Mouse (Mus musculus) layer of hippocampus, postnatal 10 days (tissue): ENCODE measurements around the gene D8Ertd738e. TPM values are rescaled to one million over a fixed set of nuclear protein-coding genes. Genes with fewer than 3 reads are reported as not detected.
A peak's percentile ranks its signal among the peaks of the same experiment; 100 is the strongest.

Source experiments
- DNase-seq, 2 experiments: peaks; one replicate each; pipeline ENCODE4 v3.0.0; 2021; ENCODE audit warnings: low spot score in 2 of 2
- total RNA-seq, 2 experiments: library from RNA; stranded (reverse); gene quantifications; 2 replicates each; pipeline ENCODE4 v1.2.3; 2021

D8Ertd738e gene
- total RNA-seq, 2 experiments from 2014 or later: 138 to 140 TPM

- DNase-seq: peak; percentile 99
These were observed 12.5 kb downstream of the D8Ertd738e start, which contains the start of gene Zswim4 for GRCm38 (mm10) chr8:84236998-84237473. Gene Zswim4, minus strand, starts transcription at chr8:84237055.

- DNase-seq: no peak
These were observed 13.0 kb downstream of the D8Ertd738e start for GRCm38 (mm10) chr8:84236410-84236997.

- no peak for DNase-seq
These were observed 13.6 kb downstream of the D8Ertd738e start for GRCm38 (mm10) chr8:84235746-84236409.

DNA sequence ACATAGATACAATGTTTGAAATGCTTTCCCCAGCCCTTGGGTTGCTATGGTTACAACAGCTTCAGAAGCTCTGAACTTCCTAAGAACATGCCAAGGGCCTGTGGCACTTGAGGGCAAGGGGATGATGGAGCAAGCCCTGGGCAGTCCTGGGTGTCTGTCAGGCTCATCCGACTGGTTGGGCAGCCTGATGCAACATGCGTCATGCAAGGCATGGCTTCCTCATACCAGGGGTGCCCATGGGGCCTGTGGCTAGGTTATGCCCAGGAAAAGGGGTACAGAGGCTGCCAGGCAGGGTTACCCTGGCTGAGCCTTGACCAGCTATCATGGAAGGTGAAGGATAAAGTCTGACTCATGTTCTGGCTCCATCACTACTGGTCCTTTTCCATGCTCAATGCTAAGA, 16.5 kb downstream of the D8Ertd738e start:
- DNase-seq: no peak

DNA sequence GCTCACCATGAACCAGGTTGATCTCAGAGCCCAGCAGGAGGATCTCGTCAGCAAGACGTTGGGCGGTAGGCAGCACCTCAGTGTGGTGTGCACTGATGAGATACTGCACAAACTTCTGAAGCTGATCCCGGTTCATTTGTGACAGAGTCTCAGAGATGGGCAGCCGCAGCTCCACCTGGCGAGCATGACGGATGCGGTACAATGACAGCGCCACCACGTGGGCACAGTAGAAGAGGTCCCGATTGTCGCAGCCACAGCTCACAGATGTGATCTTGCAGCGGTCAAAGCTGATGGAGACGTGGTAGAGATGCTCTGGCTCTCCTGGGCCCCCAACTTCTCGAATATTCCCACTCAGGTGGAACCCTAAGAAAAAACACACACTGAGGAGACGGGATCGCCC, 18.8 kb downstream of the D8Ertd738e start:
- no peak for DNase-seq

DNA sequence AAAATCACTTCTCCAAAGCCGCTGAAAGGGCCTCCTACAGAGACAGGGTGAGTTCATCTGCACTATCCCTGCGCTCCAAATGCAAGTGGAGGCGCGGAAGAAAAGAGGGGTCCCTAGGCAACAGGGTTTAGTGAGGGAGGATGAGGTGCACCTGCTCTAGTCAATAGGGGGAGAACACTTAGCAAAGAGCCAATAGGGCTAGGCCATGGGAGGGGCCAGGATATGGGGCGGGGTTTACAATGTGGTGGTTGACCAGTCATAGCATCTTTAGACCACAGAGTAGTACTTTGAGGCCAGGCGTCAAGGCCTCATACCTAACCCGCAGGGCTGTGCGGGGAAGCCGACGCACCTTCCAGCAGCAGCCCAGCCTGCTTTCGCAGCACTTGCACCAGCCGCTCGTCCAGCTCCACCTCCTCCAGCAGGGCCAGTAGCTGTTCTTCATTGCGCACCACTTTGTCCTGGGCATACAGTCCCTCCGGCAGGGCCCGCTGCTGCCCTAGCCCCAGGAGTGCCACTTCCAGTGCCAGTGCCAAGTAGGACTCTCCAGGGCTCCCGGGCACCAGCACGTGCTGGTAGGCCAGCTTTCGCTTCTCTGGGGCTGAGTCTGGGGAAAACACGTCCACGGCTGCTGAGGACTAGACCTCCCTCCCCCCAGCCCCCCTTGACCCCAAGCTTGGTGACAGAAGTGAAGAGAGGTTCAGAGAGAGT, 26.0 kb downstream of the D8Ertd738e start:
- DNase-seq: no peak

DNA sequence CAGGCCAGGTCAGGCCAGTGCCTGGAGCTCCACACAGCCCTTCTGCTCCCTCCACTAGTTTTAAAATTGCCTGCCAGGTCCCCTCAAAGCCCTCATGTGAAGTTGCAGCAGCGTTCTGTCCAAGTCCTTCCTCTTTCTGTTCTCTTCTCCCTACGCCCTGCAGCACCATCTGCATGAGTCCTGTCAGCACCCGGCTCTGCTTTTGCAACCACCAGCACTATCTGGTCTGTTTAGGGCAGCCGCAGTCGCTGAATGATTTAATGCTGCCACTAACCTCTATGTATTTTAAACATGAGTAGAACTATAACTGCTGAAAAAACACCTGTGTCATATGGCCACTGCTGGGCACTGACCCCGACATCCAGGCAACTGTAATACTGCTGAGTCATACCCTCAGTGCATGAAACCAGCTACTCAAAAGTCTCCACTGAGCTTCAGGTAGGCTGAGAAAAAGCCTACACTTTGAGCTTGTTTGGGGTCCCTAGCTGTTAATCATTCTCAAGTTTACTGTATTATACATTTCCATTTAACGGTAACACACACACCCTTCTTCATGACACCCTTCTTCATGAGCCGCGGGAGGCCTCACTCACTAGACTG, 26.9 kb downstream of the D8Ertd738e start:
- DNase-seq: no peak

- no peak for DNase-seq
These were observed 29.4 kb downstream of the D8Ertd738e start for GRCm38 (mm10) chr8:84220105-84220504.

DNA sequence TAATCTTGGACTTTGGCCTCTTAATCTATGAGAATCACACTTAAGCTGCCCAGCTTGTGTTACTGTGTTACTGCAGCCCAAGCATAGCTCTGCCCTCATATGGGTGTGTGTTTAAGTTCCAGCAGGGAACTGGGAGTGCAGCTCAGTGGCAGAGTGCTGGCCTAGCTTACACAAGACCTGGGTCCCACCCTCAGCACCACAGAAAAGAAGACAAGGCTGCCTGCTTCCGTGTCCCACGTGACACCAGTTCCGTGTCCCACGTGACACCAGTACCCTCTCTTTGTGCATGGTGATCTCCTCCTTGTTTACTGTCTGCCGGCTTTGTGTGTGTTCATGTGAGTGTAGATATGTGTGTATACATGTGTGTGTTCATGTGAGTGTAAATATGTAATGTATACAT, 31.4 kb downstream of the D8Ertd738e start:
- no peak for DNase-seq

DNA sequence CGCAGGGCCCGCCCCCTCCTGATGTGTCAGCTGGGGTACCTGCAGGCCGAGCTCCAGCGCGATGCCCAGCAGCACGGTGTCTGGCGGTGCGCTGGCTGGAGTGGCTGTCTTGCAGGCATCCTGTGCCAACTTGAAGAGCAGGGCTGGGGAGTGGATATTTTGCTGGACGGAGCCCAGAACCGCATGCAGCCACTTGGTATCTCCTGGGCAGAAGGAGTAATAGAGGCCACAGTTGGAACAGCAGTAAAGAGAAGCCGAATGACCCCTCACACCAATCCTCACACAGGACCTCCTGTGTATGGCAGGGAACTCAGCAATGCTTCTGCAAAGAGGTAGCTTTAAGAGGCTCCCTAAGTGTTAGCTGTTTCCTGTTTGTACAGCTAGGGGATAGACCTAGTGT, 32.3 kb downstream of the D8Ertd738e start:
- no peak for DNase-seq

DNA sequence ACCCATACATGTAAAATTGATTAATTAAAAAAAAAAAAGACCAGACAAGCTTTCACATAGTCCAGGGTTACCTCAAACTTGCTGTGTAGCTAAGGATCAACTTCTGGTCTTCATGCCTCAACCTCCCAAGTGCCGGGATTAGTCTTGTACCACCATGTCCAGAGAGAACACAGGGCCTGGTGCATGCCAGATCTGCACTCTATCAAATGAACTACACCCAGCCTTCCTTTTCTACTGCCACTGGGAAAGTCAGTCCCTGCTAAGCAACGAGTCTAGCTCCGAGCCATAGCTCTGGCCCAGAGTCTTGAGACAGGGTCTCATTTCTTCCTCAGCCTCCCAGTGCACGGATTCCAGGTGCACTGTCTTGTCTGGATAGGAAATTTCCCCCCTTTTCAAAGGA, 36.2 kb downstream of the D8Ertd738e start:
- DNase-seq: no peak

DNA sequence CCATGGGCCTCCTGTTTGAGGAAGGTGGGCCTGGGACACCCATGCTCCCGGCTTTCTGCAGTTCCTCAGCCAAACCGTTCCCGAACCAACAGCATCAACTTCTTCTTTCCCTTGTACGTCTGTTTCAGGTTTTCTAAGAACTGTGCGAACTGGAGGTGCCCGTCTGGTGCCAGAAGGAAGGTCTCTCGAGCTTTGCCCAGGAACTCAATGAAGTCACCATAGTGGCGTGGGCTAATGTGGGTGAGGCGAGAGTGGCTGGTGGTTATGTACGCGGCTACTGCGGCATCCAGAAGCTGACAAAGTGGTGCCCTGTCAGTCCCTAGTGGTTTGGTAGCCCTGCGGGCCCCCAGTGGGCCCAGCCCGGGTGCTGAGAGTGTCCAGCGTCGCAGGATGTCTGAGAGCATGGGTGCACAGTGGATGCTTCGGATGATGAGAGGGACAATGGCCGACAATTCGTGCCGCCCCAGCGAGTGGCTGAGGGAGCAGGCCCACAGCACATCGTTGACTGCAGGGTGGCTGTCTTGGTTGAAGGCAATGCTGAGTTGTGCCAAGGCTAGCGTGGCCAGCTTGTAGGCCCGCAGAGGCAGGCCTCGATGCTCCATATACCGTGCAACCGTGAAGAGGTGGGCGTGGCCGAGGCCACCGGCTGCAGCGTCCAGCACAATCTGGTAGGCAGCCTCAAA, 37.5 kb downstream of the D8Ertd738e start:
- no peak for DNase-seq

DNA sequence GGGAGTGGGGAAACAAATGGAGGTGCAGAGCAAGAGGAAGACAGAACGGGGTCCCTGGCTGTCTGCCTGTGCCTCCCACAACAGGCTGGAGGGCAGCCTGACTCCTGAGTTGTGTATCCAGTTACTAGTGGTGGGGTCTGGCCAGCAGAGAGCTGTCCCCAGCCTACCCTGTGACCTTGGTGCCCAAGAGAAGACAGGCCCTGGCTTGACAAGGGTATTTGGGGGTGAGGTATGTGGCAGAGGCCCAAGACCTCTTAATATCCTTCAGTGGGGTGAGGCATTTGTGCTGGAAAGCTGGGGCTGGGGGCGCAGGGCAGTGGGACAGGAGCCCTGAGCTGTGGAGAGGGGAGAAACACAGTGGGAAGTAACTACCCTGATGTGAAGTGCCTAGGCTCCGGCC, 38.3 kb downstream of the D8Ertd738e start:
- no peak for DNase-seq

DNA sequence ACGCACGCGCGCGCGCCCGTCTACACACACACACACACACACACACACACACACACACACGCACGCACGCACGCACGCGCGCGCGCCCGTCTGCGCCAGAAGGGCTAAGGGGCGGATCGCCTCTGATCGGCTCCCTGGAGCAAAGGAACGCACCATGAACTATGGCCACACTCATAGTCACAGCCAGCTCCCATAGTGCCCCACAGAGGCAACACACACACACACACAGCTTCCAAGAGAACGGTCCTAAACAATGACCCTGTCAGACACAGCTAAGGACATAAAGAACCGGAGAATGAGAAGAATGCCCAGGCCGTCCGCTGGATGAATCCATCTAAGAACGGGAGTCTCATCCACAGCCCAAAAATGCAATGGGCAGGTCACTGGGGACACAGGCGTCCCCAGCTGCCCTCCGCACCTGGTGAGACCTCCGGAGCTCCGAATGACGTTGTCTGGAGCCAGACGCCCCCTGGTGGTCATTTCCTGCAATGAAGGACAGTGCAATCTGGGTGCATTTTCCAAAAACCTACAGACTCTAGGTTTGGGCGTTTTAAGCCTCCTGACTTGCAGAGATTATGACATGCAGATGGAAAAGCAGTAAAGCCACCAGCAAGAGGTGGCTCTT, 39.2 kb downstream of the D8Ertd738e start:
- peak; percentile 90 for DNase-seq

- peak in 1 of 2 experiments; percentile 23 for DNase-seq
These were observed 40.8 kb downstream of the D8Ertd738e start for GRCm38 (mm10) chr8:84208381-84209380.

DNA sequence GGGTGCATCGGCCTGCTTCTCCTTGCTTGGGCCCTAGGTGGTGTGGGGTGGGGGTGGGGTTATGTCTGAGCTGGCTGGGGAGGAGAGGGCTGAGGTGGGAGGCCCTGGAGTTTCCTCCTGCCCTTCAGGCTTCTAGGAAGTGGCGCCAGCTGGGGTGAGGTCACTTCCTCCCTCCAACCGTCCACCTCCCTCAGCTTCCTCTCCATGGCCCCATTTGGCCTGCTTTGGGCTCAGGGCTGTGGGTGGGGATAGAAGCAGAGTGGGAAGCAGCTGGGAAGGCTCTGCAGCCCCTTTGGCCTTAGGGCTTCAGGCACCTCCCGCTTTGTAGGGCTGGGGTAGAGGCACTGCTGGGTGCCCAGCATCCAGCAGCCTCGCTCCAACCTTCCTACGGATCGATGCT, 41.7 kb downstream of the D8Ertd738e start:
- peak in 1 of 2 experiments; percentile 25 for DNase-seq

DNA sequence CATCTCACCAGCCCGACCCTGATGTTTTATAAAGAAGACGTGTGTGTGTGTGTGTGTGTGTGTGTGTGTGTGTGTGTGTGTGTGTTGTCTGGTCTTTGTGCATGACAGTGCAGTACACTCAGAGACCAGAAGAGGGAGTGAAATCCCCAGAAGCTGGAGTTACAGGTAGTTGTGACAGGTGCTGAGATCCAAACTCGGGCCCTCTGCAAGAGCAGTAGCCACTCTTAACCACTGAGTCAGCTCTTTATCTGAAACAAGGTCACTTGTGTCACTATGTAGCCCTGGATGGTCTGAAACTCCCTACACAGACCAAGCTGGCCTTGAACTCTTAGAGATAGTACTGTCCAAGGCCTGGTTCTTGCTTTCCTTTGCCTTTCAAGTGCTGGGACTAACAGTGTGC, 42.9 kb downstream of the D8Ertd738e start:
- DNase-seq: no peak

DNA sequence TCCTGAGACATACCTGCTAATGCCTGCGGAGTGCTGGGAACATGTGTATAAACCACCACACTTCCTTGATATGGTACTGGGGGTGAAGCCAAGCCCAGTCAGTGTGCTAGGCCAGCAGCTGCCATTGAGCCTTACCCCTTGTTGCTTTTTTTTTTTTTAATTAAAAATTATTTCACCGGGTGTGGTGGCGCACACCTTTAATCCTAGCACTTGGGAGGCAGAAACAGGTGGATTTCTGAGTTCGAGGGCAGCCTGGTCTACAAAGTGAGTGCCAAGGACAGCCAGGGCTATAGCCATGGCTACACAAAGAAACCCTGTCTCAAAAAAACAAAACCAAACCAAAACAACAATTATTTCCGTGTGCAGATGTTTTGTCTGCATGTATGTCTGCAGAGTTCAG, 44.4 kb downstream of the D8Ertd738e start:
- no peak for DNase-seq

- DNase-seq: peak in 1 of 2 experiments; percentile 50
These were observed 45.3 kb downstream of the D8Ertd738e start for GRCm38 (mm10) chr8:84203975-84204772.
